Mouse (Mus musculus): Measurements from ENCODE around the gene Fhl2. TPM values are rescaled to one million over a fixed set of nuclear protein-coding genes. Genes with fewer than 3 reads are reported as not detected.
"Not testable (repeated sequence)": the region's sequence is repeated elsewhere in the genome, so short reads cannot be mapped to it uniquely, and the experiment has no call there.

The Fhl2 gene
- total RNA-seq, 2 experiments from 2014 or later: 1,612 to 1,845 TPM

GRCm38 (mm10) chr1:43152626-43153025 is 44.2 kb downstream of the Fhl2 start:
- DNase-seq: no peak

GRCm38 (mm10) chr1:43150225-43150624 is 46.6 kb downstream of the Fhl2 start:
- no peak for DNase-seq

GRCm38 (mm10) chr1:43147474-43147873 is 49.3 kb downstream of the Fhl2 start:
- DNase-seq: no peak

- no peak for DNase-seq
Measured at GRCm38 (mm10) chr1:43145388-43145787, 51.4 kb downstream of the Fhl2 start.

- no peak for DNase-seq
Measured at GRCm38 (mm10) chr1:43144338-43144906, 52.4 kb downstream of the Fhl2 start.

- no peak for DNase-seq
Measured at GRCm38 (mm10) chr1:43143791-43144190, 53.0 kb downstream of the Fhl2 start.

- no peak for DNase-seq
Measured at GRCm38 (mm10) chr1:43143284-43143683, 53.5 kb downstream of the Fhl2 start.

- DNase-seq: no peak
Measured at GRCm38 (mm10) chr1:43142849-43143248, 53.9 kb downstream of the Fhl2 start.

GRCm38 (mm10) chr1:43141555-43141961 is 55.2 kb downstream of the Fhl2 start:
- DNase-seq: peak in 1 of 2 experiments; percentile 52

- DNase-seq: peak; percentile 78 to 92
Measured at GRCm38 (mm10) chr1:43139587-43140266, 57.1 kb downstream of the Fhl2 start.

- no peak for DNase-seq
Measured at GRCm38 (mm10) chr1:43138268-43138812, 58.4 kb downstream of the Fhl2 start.

DNA sequence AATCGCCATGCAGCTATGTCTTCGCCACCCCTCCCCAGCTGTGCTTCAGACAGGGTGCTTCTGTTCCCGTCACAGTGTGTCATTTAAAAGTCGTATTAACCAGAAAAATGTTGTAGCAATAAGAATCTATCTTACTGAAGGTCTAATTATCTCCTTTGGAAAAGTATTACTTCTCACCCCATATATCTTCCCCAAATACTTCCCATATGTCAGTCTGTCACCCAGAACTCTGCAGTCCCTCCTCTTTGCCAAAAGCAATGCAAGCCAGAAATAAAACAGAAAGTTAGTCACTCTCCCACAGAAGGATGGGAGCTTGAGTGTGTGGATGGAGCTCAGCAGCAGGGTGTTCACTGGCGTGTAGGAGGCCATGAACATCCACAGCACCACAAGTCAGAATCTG is 59.5 kb downstream of the Fhl2 start:
- no peak for DNase-seq

DNA sequence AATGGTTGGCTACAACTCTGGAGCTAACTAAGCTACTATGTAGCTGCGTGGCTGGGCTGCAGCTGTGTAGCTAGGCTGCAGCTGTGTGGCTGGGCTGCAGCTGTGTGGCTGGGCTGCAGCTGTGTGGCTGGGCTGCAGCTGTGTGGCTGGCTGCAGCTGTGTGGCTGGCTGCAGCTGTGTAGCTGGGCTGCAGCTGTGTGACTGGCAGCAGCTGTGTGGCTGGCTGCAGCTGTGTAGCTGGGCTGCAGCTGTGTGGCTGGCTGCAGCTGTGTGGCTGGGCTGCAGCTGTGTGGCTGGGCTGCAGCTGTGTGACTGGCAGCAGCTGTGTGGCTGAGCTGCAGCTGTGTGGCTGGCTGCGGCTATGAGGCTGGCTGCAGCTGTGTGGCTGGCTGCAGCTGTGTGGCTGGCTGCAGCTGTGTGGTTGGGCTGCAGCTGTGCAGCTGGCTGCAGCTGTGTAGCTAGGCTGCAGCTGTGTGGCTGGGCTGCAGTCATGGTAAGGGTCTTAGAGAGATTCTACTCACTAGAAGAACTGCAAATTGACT is 60.2 kb downstream of the Fhl2 start:
- DNase-seq: not testable (repeated sequence)

DNA sequence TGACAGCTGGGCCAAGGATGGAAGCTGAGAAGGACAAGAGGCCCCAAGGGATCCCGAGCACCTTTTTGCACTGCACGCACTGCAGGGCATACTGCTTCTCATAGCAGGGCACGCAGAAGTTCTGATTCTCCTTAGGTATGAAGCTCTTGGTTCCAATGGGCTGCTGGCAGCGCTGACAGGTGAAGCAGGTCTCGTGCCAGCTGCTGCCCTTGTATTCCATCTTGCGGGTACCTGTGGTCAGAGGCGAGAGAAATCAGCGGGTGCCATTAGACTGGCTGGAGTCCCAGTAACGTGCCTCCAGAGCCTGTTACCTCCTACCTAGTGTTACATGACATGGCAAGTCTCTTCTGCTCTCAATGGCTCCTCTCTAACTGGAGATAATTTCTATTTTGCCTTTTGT is 65.2 kb downstream of the Fhl2 start:
- no peak for DNase-seq

GRCm38 (mm10) chr1:43130219-43130981 is 66.4 kb downstream of the Fhl2 start:
- no peak for DNase-seq

- no peak for DNase-seq
Measured at GRCm38 (mm10) chr1:43127820-43128610, 68.8 kb downstream of the Fhl2 start.

GRCm38 (mm10) chr1:43127196-43127595 is 69.6 kb downstream of the Fhl2 start:
- DNase-seq: no peak

- DNase-seq: no peak
Measured at GRCm38 (mm10) chr1:43124726-43125125, 72.1 kb downstream of the Fhl2 start.

DNA sequence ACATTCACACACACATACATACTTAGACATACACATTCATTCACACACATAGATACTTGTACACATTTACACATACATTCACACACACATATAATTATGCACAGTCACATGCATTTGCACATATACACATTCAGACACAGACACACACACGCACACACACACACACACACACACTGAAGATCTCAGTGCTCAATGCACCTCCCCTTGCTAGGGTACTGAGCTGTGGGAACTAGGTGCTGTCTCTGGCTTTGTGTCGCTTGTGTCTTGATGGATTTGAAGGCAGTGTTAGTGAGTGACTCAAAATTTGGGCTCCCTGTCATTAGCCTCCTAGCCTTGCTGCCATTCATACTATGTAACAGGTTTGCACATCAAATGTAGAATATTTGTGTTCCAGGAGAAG is 74.2 kb downstream of the Fhl2 start:
- DNase-seq: no peak

- no peak for DNase-seq
Measured at GRCm38 (mm10) chr1:43120950-43121349, 75.8 kb downstream of the Fhl2 start.

- no peak for DNase-seq
Measured at GRCm38 (mm10) chr1:43117435-43117834, 79.3 kb downstream of the Fhl2 start.

DNA sequence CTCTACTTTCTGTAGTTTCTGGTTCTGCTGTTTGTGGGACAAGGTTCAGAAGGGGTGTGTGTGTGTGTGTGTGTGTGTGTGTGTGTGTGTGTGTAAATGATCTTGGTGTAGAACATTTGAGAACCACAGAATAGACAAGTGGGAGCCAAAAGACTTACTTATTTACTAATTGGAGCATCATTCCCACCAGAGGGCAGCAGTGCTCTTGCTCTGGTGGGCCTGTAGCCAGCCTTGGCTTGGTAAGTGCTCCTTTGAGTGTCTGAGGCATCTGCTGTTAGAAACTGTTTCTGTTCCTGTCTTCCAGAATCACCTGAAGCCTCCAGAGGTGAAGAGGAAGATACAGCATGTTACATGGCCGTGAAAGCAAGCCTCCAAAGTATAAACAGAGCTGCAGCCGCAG is 83.9 kb downstream of the Fhl2 start:
- peak; percentile 58 to 78 for DNase-seq

Measured in heart, adult 18-20 months (tissue).